Mouse (Mus musculus) lung, embryonic 14.5 days (tissue): ENCODE results near the gene Pam16. TPM values are rescaled to one million over a fixed set of nuclear protein-coding genes. Genes with fewer than 3 reads are reported as not detected.

Experiments
- ATAC-seq: fragments of 200-750 bp; cut with Nextera tagmentation; 2 replicates; pipeline ENCODE4 v1.8.0; 2017; ENCODE audit warnings: mild to moderate bottlenecking, moderate TSS enrichment, moderate library complexity; ENCODE audit not compliant: insufficient read depth
- DNase-seq: peaks from one replicate; pipeline ENCODE4 v3.0.0-alpha.2; 2015
- H3K27ac ChIP-seq: fragments of 300-500 bp; sonication (generic); 2 replicates; pipeline ENCODE4 v1.5.1; 2014; ENCODE audit warnings: low read depth, mild to moderate bottlenecking, moderate library complexity
- H3K27me3 ChIP-seq: fragments of 300-500 bp; sonication (generic); 2 replicates; pipeline ENCODE4 v1.6.1; 2014; ENCODE audit warnings: low read length, control low read depth; ENCODE audit not compliant: insufficient read depth
- H3K36me3 ChIP-seq: fragments of 300-500 bp; sonication (generic); 2 replicates; pipeline ENCODE4 v1.6.1; 2014; ENCODE audit warnings: control low read depth; ENCODE audit not compliant: insufficient read depth
- H3K4me1 ChIP-seq: fragments of 300-500 bp; sonication (generic); 2 replicates; pipeline ENCODE4 v1.6.1; 2014; ENCODE audit warnings: antibody characterized with exemption, control low read depth; ENCODE audit not compliant: insufficient read depth
- H3K4me2 ChIP-seq: fragments of 300-500 bp; sonication (generic); 2 replicates; pipeline ENCODE4 v1.6.1; 2014; ENCODE audit warnings: mild to moderate bottlenecking
- H3K4me3 ChIP-seq: fragments of 300-500 bp; sonication (generic); 2 replicates; pipeline ENCODE4 v1.5.1; 2014; ENCODE audit warnings: low read depth, low read length
- H3K9ac ChIP-seq: fragments of 300-500 bp; sonication (generic); 2 replicates; pipeline ENCODE4 v1.6.1; 2014
- H3K9me3 ChIP-seq: fragments of 300-500 bp; sonication (generic); 2 replicates; pipeline ENCODE4 v1.6.1; 2016; ENCODE audit warnings: low read depth, low read length, control low read depth
- CTCF ChIP-seq: IDR thresholded peaks from 2 replicates; pipeline ENCODE4 v1.5.1; 2016; ENCODE audit warnings: antibody characterized with exemption, low read depth
- WGBS: fragments of 180-500 bp; shearing (Covaris S2); extraction: QIAGEN DNeasy Blood & Tissue Kit; methylation state at CpG from one replicate; pipeline ENCODE4 v1.1.7; 2014; 5-methylcytosine and 5-hydroxymethylcytosine counted together
- polyA plus RNA-seq: library from polyadenylated mRNA; unstranded; fragments of >200 nt; fragmentation: Nextera tagmentation; extraction: Ambion mirVana; gene quantifications from 2 replicates; pipeline ENCODE4 v1.2.1, GENCODE M21; 2014

The Pam16 gene
- polyA plus RNA-seq, 1 experiment from 2014 or later = 81.9 TPM

- no peak overlapping the region for H3K27ac ChIP-seq
- H3K9ac ChIP-seq = no peak overlapping the region
- WGBS = 57% methylated on average over 2 of the region's 2 CpGs
- H3K27me3 ChIP-seq = no peaks in the 10 kb centered on the region
- no peak for DNase-seq
- no peaks in the 10 kb centered on the region for H3K9me3 ChIP-seq
- ATAC-seq = no peak
- H3K36me3 ChIP-seq = no peaks in the 10 kb centered on the region
- TF ChIP-seq CTCF = no peak
- H3K4me1 ChIP-seq = peaks cover 3% of the 10 kb centered on the region; the same call in 1 of the 2 replicates
- no peak overlapping the region for H3K4me3 ChIP-seq
- H3K4me2 ChIP-seq = no peak overlapping the region
These were observed 48.8 kb downstream of the Pam16 start for GRCm38 (mm10) chr16:4576038-4576437.

DNA sequence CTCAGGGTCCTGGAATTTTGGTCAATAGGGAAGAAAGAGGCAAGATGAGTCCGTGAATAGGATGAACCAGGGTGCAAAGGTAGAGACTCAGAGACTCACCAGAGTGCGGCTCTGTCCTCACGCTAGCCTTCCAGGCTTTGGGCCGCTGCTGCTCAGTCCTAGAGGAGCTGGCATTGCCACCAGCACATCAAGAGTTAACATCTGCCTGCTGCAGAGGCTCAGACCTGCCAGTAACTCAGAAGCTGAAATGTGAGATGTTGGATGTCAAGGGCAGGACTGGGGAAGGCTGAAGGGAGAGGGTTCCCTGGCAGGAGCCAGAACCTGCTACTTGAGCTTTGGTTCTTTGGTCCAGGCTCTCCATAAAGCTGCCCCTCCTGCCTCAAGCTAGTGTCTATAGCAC, 54.1 kb downstream of the Pam16 start:
- H3K27me3 ChIP-seq = no peaks in the 10 kb centered on the region

DNA sequence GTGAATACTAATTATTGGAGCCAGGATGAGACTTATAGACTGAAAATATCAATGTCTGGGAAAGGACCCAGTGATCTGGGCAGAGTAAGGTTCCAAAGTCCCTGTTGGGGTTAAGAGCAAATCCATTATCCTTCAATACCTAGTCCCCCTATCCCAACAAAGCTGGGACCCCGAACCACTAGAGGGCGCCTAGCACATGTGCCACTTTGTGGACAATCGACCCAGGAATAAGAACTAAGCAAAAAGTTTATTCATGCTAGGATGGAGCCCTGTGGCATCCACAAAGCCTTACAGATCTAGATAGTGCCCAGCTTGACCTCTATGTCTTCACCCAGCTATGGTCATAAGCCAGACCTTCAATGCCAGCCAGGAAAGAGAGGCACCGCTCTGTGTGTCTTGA, 56.9 kb downstream of the Pam16 start:
- Histone ChIP-seq H3K4me2 (no peak overlapping the region), H3K36me3 (no peaks in the 10 kb centered on the region), H3K9me3 (no peaks in the 10 kb centered on the region), H3K27ac (no peak overlapping the region), H3K4me1 (peaks cover 8% of the 10 kb centered on the region; the same call in 1 of the 2 replicates), H3K9ac (no peak overlapping the region), H3K27me3 (no peaks in the 10 kb centered on the region), H3K4me3 (no peak overlapping the region)
- peak; percentile 92 for TF ChIP-seq CTCF
- peak; percentile 45 for ATAC-seq
- WGBS = 18% methylated on average over 4 of the region's 4 CpGs
- DNase-seq = peak; percentile 96

More for the DNA sequence above, 54.1 kb downstream of the Pam16 start:
- Histone ChIP-seq H3K27ac (no peak overlapping the region), H3K4me3 (no peak overlapping the region), H3K4me2 (no peak overlapping the region), H3K36me3 (no peaks in the 10 kb centered on the region), H3K4me1 (peaks cover 8% of the 10 kb centered on the region; the same call in 1 of the 2 replicates), H3K9ac (no peak overlapping the region), H3K9me3 (no peaks in the 10 kb centered on the region)
- DNase-seq = peak; percentile 34
- TF ChIP-seq CTCF = no peak
- 47% methylated on average over 4 of the region's 4 CpGs for WGBS
- peak; percentile 74; the same call in 1 of the 2 replicates for ATAC-seq

Other genes starting within 250 kb of the Pam16 start
- gene Adcy9, start 204.5 kb downstream of the Pam16 start, polyA plus RNA-seq = 1.3 and 1.4 TPM in 2 replicates
- gene Srl, start 83.2 kb downstream of the Pam16 start, polyA plus RNA-seq = 18.4 and 20.7 TPM in 2 replicates
- gene Tfap4, start 65.1 kb downstream of the Pam16 start, polyA plus RNA-seq = 23.0 and 24.1 TPM in 2 replicates
- 24.4 and 29.2 TPM in 2 replicates for gene Glis2, start 30.3 kb downstream of the Pam16 start, polyA plus RNA-seq
- gene Vasn, start 15.0 kb upstream of the Pam16 start, polyA plus RNA-seq = 23.1 and 23.5 TPM in 2 replicates
- 58.7 and 59.3 TPM in 2 replicates for gene Dnaja3, start 15.0 kb upstream of the Pam16 start, polyA plus RNA-seq
- 13.1 and 15.1 TPM in 2 replicates for gene Coro7, start 54.8 kb upstream of the Pam16 start, polyA plus RNA-seq
- gene Nmral1, start 94.4 kb upstream of the Pam16 start, polyA plus RNA-seq = 93.7 and 102 TPM in 2 replicates
- gene Hmox2, start 101.4 kb upstream of the Pam16 start, polyA plus RNA-seq = 104 and 109 TPM in 2 replicates
- gene Cdip1, start 165.3 kb upstream of the Pam16 start, polyA plus RNA-seq = 85.7 and 89.9 TPM in 2 replicates
- 1.0 and 1.1 TPM in 2 replicates for gene 4930562C15Rik, start 210.4 kb upstream of the Pam16 start, polyA plus RNA-seq